Mouse (Mus musculus): ENCODE results near the gene Sirt3.
A peak's percentile ranks its signal among the peaks of the same experiment; 100 is the strongest.

Gene Sirt3

DNA sequence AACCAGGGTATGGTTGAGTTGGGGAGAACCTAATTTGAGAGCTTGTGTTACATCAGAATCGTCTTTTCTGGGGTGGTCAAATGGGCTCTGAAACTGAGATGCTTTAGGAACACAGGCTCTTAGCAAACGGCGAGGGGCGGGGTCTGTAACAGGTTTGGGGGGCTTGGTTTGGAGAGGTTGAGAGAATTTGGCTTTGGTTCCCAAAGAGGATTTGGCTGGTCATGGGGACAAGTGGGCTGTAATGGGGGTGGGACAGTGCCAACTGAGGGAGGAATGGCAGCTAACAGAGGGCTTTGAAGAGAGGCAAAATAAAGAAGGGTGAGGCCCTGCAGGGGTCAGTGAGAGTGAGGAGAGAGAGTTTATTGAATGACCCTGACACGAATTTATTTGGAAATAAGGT lies 42.6 kb downstream of the Sirt3 start:
- TF ChIP-seq POU5F1 (IDR thresholded peaks at IDR 0.05; ENCODE audit: borderline replicate concordance, low read length) (no peak), NANOG (IDR thresholded peaks at IDR 0.05; ENCODE audit: borderline replicate concordance, low read length) (no peak), CTCF (conservative IDR thresholded peaks at IDR 0.05; ENCODE audit: low read length) (no peak)
- H3K36me3 ChIP-seq (ENCODE audit: insufficient read depth, low read length), result peaks cover 23% of the 10 kb centered on the region
- peaks cover 80% of the 10 kb centered on the region for H3K4me1 ChIP-seq (replicated peaks; ENCODE audit: low read depth, low read length)
- no peak overlapping the region; the same call in 1 of the 2 replicates for H3K4me3 ChIP-seq (replicated peaks; ENCODE audit: low read length)
- H3K9me3 ChIP-seq (ENCODE audit: low read length), result no peaks in the 10 kb centered on the region
- H3K27me3 ChIP-seq (ENCODE audit: insufficient read depth, low read length), result peaks cover 18% of the 10 kb centered on the region; the same call in 1 of the 2 replicates

DNA sequence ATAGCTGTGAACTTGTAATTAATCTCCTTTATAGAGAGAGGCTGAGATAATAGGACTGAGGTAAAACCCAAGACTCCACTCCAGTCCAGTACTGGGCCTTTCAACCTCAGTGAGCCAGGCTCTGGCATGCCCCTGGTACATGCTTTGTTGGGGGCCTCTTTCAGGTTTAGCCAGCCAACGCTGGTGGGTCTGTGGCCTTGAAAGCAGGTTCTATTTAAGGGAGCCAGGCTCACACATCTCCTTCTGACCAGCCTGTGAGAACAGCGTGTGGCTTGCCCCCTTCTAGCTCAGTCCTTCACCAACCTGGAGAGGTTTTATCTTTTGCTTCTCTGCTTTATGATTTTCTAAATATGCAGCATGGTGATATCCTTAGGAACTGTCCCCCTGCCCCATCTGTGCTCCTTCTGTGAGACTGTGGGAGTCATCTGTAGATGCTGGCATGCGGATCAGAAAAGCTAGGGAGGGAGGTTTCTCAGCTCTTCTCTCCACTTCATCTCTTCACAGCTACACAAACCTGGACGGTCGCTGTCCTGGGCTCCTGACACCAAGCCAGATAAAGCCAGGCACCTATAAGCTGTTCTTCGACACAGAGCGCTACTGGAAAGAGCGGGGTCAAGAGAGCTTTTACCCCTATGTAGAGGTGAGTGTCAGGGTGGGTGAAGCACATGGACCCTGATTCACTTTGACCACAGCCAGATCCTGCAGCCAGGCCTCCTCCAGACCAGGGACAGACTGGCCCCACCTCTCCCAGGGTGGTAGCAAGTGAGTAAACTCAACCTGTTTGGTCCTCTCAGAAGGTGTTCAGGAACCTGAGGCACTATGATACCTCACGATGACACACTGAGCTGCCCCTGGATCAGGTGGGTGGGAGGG lies 45.6 kb downstream of the Sirt3 start:
- H3K4me1 ChIP-seq (replicated peaks; ENCODE audit: low read depth, low read length), result peaks cover 65% of the 10 kb centered on the region
- no peaks in the 10 kb centered on the region for H3K9me3 ChIP-seq (ENCODE audit: low read length)
- peaks cover 23% of the 10 kb centered on the region for H3K36me3 ChIP-seq (ENCODE audit: insufficient read depth, low read length)
- H3K4me3 ChIP-seq (replicated peaks; ENCODE audit: low read length), result no peak overlapping the region
- H3K27me3 ChIP-seq (ENCODE audit: insufficient read depth, low read length), result peaks cover 3% of the 10 kb centered on the region; the same call in 1 of the 2 replicates
- TF ChIP-seq CTCF (conservative IDR thresholded peaks at IDR 0.05; ENCODE audit: low read length), result no peak
- TF ChIP-seq POU5F1 (IDR thresholded peaks at IDR 0.05; ENCODE audit: borderline replicate concordance, low read length), result no peak
- no peak for TF ChIP-seq NANOG (IDR thresholded peaks at IDR 0.05; ENCODE audit: borderline replicate concordance, low read length)

DNA sequence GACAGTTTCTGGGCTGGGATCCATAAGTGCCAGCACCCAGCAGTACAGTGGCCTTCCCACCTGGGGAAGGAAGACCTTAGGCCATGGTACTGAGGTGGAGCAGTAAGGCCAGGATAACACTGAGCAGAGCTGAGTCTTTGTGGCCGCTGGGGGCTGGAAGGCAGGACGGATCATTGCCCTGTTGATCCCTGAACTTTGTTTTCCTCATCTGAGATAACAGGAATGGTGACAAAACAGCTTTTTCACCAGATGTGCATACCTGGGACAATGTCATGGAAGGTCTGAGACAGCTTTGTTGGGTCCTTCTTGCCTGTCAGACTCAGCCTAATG lies 46.4 kb downstream of the Sirt3 start:
- H3K4me3 ChIP-seq (replicated peaks; ENCODE audit: low read length), result peak overlapping the region; percentile 77
- no peak for TF ChIP-seq POU5F1 (IDR thresholded peaks at IDR 0.05; ENCODE audit: borderline replicate concordance, low read length)
- TF ChIP-seq CTCF (conservative IDR thresholded peaks at IDR 0.05; ENCODE audit: low read length), result no peak
- TF ChIP-seq NANOG (IDR thresholded peaks at IDR 0.05; ENCODE audit: borderline replicate concordance, low read length), result no peak
- peaks cover 23% of the 10 kb centered on the region for H3K36me3 ChIP-seq (ENCODE audit: insufficient read depth, low read length)
- H3K4me1 ChIP-seq (replicated peaks; ENCODE audit: low read depth, low read length), result peaks cover 59% of the 10 kb centered on the region
- peaks cover 3% of the 10 kb centered on the region; the same call in 1 of the 2 replicates for H3K27me3 ChIP-seq (ENCODE audit: insufficient read depth, low read length)
- H3K9me3 ChIP-seq (ENCODE audit: low read length), result no peaks in the 10 kb centered on the region

DNA sequence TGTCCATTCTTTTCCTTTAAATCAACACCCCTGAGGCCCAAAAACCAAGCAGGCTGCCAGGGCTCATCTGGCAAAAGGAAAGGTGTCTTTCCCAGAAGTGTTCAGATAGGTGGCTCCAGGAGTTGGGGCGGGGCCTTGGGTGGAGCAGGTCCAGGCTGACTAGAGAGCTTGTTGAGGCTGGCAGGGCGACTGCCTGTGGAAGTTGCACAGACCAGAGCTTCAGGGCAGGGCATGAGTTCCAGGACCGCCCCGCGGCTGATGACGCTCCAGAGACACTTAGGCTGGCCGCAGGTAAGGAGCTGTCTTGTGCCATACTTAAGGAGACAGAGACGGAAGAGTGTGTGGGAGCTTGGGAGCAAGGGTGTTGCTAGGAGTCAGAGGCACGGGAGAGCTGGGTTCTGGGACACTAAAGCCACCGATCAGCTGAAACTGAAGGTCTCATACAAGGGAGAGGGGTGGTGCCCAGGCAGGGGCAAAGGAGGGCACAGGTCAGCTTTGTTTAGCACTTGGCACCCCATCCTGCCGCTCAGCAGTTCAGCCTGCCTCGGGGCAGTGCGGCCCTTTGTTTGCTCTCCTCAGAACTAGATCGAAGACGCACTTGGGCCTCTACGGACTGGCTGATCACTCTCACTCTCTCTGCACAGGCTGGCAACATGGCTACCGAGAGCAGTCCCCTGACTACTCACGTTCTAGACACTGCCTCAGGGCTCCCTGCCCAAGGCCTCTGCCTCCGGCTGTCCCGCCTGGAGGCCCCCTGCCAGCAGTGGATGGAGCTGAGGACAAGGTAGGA lies 46.9 kb downstream of the Sirt3 start, which contains the start of gene Urah:
Gene Urah, plus strand, starts transcription at position 51 of the 790 bp plus-strand sequence.
- H3K9me3 ChIP-seq (ENCODE audit: low read length), result no peaks in the 10 kb centered on the region
- peaks cover 53% of the 10 kb centered on the region for H3K4me1 ChIP-seq (replicated peaks; ENCODE audit: low read depth, low read length)
- TF ChIP-seq CTCF (conservative IDR thresholded peaks at IDR 0.05; ENCODE audit: low read length) (no peak), POU5F1 (IDR thresholded peaks at IDR 0.05; ENCODE audit: borderline replicate concordance, low read length) (no peak), NANOG (IDR thresholded peaks at IDR 0.05; ENCODE audit: borderline replicate concordance, low read length) (no peak)
- H3K36me3 ChIP-seq (ENCODE audit: insufficient read depth, low read length), result peaks cover 23% of the 10 kb centered on the region
- H3K27me3 ChIP-seq (ENCODE audit: insufficient read depth, low read length), result no peaks in the 10 kb centered on the region
- H3K4me3 ChIP-seq (replicated peaks; ENCODE audit: low read length), result peak within 1 kb of the TSS; percentile 77

DNA sequence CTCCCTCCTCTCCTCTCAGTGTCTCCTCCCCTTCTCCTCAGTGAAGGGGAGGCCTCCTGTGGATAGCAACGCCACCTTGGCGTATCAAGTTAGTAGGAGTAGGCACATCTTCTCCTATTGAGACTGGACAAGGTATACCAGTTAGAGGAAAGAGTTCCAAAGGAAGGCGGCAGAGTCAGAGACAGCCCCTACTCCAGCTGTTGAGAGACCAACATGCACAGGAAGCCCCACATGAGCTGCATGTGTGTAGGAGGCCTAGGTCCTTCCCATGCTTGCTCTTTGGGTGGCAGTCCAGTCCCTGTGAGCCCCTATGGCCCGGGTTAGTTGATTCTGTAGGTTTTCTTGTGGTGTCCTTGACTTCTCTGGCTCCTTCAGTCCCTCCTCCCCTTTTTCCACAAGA lies 48.8 kb downstream of the Sirt3 start:
- Histone ChIP-seq H3K4me1 (replicated peaks; ENCODE audit: low read depth, low read length) (peaks cover 43% of the 10 kb centered on the region), H3K27me3 (ENCODE audit: insufficient read depth, low read length) (no peaks in the 10 kb centered on the region)
- TF ChIP-seq POU5F1 (IDR thresholded peaks at IDR 0.05; ENCODE audit: borderline replicate concordance, low read length) (no peak), NANOG (IDR thresholded peaks at IDR 0.05; ENCODE audit: borderline replicate concordance, low read length) (no peak), CTCF (conservative IDR thresholded peaks at IDR 0.05; ENCODE audit: low read length) (no peak)

DNA sequence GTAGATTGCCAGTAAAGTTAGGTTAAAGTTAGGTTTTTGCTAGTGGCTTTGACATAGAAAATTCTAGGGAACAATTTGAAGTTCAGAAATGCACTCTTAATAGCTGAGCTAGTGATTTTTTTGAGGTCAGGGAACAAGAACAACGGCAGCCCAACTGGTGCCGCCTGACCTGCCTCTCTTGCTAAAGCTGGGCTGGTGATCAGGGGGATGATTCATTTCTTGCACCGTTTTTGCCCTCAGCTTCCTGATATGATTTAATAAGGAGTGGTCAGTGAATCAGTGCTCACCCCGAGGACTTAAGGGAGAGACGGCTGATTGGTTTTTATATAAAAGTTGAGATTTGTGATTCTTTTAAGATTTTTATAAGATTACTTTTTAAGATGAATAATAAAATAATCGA lies 50.7 kb downstream of the Sirt3 start:
- H3K9me3 ChIP-seq (ENCODE audit: low read length), result no peaks in the 10 kb centered on the region
- peaks cover 3% of the 10 kb centered on the region for H3K36me3 ChIP-seq (ENCODE audit: insufficient read depth, low read length)
- H3K27me3 ChIP-seq (ENCODE audit: insufficient read depth, low read length), result no peaks in the 10 kb centered on the region
- no peak for TF ChIP-seq POU5F1 (IDR thresholded peaks at IDR 0.05; ENCODE audit: borderline replicate concordance, low read length)
- TF ChIP-seq CTCF (conservative IDR thresholded peaks at IDR 0.05; ENCODE audit: low read length), result no peak
- peaks cover 43% of the 10 kb centered on the region for H3K4me1 ChIP-seq (replicated peaks; ENCODE audit: low read depth, low read length)
- H3K4me3 ChIP-seq (replicated peaks; ENCODE audit: low read length), result no peak overlapping the region

More for the DNA sequence above, 48.8 kb downstream of the Sirt3 start:
- peaks cover 22% of the 10 kb centered on the region for H3K36me3 ChIP-seq (ENCODE audit: insufficient read depth, low read length)
- no peaks in the 10 kb centered on the region for H3K9me3 ChIP-seq (ENCODE audit: low read length)
- no peak overlapping the region for H3K4me3 ChIP-seq (replicated peaks; ENCODE audit: low read length)

DNA sequence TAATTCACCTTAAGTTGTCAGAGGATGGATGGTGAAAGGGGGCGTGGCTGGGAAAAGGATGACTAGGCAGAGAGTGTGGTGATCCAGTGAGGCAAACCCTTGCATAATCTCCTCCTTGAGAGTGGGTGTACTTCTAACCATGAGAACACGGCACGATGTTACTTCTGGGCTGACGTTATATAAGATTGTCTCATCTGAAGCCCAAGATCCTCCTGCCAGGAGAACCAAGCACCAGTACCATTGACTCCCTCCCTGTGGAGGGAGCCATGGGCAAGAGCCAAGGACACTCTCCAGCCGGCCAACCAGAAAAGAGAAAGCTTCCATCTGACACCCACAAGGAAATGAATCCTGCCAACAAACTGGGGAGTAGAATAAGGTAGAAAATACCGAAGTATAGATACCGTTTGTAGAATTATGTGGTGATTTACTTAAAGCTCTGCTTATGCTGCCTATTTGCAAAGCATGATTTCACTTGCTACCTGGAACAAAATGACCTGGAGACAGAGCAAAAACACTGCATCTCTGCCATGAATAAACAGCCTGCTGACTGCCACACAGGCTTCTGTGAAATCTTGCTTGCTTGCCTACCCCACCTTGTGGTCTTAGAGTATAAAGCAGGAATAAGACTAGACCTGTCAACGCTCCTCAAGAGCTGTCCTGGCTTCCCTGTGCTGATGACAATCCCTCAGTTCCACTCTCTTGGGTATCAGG lies 53.8 kb downstream of the Sirt3 start:
- Histone ChIP-seq H3K36me3 (ENCODE audit: insufficient read depth, low read length) (no peaks in the 10 kb centered on the region), H3K27me3 (ENCODE audit: insufficient read depth, low read length) (peaks cover 3% of the 10 kb centered on the region; the same call in 1 of the 2 replicates), H3K4me1 (replicated peaks; ENCODE audit: low read depth, low read length) (peaks cover 12% of the 10 kb centered on the region), H3K4me3 (replicated peaks; ENCODE audit: low read length) (no peak overlapping the region), H3K9me3 (ENCODE audit: low read length) (no peaks in the 10 kb centered on the region)
- TF ChIP-seq CTCF (conservative IDR thresholded peaks at IDR 0.05; ENCODE audit: low read length) (peak; percentile 18; the same call in 1 of the 2 replicates), POU5F1 (IDR thresholded peaks at IDR 0.05; ENCODE audit: borderline replicate concordance, low read length) (no peak), NANOG (IDR thresholded peaks at IDR 0.05; ENCODE audit: borderline replicate concordance, low read length) (no peak)

DNA sequence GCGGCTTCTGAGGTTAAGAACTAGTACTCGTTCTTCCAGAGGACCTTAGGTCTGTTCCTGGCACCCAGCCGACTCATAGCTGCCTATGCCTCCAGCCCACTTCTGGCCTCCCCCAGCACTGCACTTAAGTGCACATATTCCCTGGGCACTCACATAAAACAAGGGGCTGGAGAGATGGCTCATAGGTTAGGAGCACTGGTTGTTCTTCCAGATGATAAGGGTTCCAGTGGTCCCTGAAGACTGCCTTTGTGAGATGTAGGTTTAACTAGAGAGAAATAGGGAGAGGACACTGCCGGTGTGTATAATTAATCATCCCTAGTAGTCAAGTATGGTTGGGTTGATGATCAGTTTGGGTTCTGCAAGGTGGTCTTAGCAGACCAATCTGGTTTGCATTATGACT lies 59.4 kb downstream of the Sirt3 start:
- H3K4me3 ChIP-seq (replicated peaks; ENCODE audit: low read length), result no peak overlapping the region
- peaks cover 11% of the 10 kb centered on the region for H3K36me3 ChIP-seq (ENCODE audit: insufficient read depth, low read length)
- H3K9me3 ChIP-seq (ENCODE audit: low read length), result no peaks in the 10 kb centered on the region
- H3K4me1 ChIP-seq (replicated peaks; ENCODE audit: low read depth, low read length), result peaks cover 6% of the 10 kb centered on the region
- peaks cover 3% of the 10 kb centered on the region; the same call in 1 of the 2 replicates for H3K27me3 ChIP-seq (ENCODE audit: insufficient read depth, low read length)
- TF ChIP-seq POU5F1 (IDR thresholded peaks at IDR 0.05; ENCODE audit: borderline replicate concordance, low read length) (no peak), NANOG (IDR thresholded peaks at IDR 0.05; ENCODE audit: borderline replicate concordance, low read length) (no peak), CTCF (conservative IDR thresholded peaks at IDR 0.05; ENCODE audit: low read length) (no peak)

Measured in E14TG2a.4 (cell line).